Mouse (Mus musculus) liver, embryonic 13.5 days (tissue): ENCODE measurements around the gene Zan. TPM values are rescaled to one million over a fixed set of nuclear protein-coding genes. Genes with fewer than 3 reads are reported as not detected.

Experiments
- ATAC-seq: fragments of 200-750 bp; cut with Nextera tagmentation; 2 replicates; pipeline ENCODE4 v1.8.0; 2017; ENCODE audit warnings: low read depth, mild to moderate bottlenecking, moderate number of reproducible peaks, moderate library complexity
- DNase-seq: peaks from one replicate; pipeline ENCODE4 v3.0.0; 2022
- H3K27ac ChIP-seq: fragments of 300-500 bp; sonication (generic); 2 replicates; pipeline ENCODE4 v1.5.1; 2015; ENCODE audit warnings: moderate library complexity, mild to moderate bottlenecking, inconsistent platforms
- H3K27me3 ChIP-seq: fragments of 300-500 bp; sonication (generic); 2 replicates; pipeline ENCODE4 v1.6.1; 2015; ENCODE audit warnings: mild to moderate bottlenecking, inconsistent platforms
- H3K36me3 ChIP-seq: fragments of 300-500 bp; sonication (generic); 2 replicates; pipeline ENCODE4 v1.6.1; 2015; ENCODE audit warnings: mild to moderate bottlenecking, inconsistent platforms
- H3K4me1 ChIP-seq: fragments of 300-500 bp; sonication (generic); replicated peaks from 2 replicates; pipeline ENCODE4 v1.6.1; 2015; ENCODE audit warnings: inconsistent platforms
- H3K4me2 ChIP-seq: fragments of 300-500 bp; sonication (generic); 2 replicates; pipeline ENCODE4 v1.6.1; 2015; ENCODE audit warnings: inconsistent platforms, mild to moderate bottlenecking, moderate library complexity
- H3K4me3 ChIP-seq: fragments of 300-500 bp; sonication (generic); replicated peaks from 2 replicates; pipeline ENCODE4 v1.5.1; 2015; ENCODE audit warnings: mild to moderate bottlenecking, inconsistent platforms
- H3K9ac ChIP-seq: fragments of 300-500 bp; sonication (generic); 2 replicates; pipeline ENCODE4 v1.6.1; 2015; ENCODE audit warnings: mild to moderate bottlenecking, inconsistent platforms
- H3K9me3 ChIP-seq: fragments of 300-500 bp; sonication (generic); replicated peaks from 2 replicates; pipeline ENCODE4 v1.6.1; 2016; ENCODE audit warnings: inconsistent platforms
- WGBS: fragments of 180-500 bp; shearing (Covaris S2); methylation state at CpG from one replicate; pipeline ENCODE4 v1.1.7; 2015; ENCODE audit not compliant: insufficient replicate concordance; 5-methylcytosine and 5-hydroxymethylcytosine counted together
- polyA plus RNA-seq: library from polyadenylated mRNA; unstranded; fragments of >200 nt; fragmentation: Nextera tagmentation; extraction: Ambion mirVana; gene quantifications from 2 replicates; pipeline ENCODE4 v1.2.1, GENCODE M21; 2015

The Zan gene
- polyA plus RNA-seq, 1 experiment from 2014 or later: 0.12 TPM

DNA sequence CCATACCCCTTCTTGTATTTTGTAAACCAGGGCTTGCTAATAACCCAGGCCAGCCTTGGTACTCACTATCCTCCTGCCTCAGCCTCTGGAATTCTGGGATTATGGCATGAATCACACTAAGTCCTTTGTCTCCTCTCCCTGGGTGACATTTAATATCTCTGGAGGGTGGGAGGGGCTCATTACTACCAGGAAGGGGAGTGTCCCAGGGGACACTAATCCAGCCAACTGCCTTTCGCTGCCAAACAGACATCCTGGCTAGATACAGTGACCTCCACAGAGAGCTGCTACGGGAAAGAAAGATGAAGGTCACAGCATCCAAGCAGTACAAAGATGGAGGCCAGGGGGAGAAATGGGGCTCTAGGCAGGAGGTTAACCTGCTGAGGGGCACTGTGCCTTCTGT, 101.2 kb downstream of the Zan start:
- Histone ChIP-seq H3K9me3 (no peaks in the 10 kb centered on the region), H3K4me2 (no peak overlapping the region), H3K4me3 (no peak overlapping the region), H3K27me3 (no peaks in the 10 kb centered on the region), H3K4me1 (no peaks in the 10 kb centered on the region), H3K27ac (no peak overlapping the region), H3K36me3 (peaks cover 38% of the 10 kb centered on the region), H3K9ac (0 out of 2 replicates have a peak overlapping the region, but pooled peaks have one; percentile 9)
- DNase-seq (no peak), ATAC-seq (no peak)
- WGBS: 49% methylated on average over 2 of the region's 2 CpGs

DNA sequence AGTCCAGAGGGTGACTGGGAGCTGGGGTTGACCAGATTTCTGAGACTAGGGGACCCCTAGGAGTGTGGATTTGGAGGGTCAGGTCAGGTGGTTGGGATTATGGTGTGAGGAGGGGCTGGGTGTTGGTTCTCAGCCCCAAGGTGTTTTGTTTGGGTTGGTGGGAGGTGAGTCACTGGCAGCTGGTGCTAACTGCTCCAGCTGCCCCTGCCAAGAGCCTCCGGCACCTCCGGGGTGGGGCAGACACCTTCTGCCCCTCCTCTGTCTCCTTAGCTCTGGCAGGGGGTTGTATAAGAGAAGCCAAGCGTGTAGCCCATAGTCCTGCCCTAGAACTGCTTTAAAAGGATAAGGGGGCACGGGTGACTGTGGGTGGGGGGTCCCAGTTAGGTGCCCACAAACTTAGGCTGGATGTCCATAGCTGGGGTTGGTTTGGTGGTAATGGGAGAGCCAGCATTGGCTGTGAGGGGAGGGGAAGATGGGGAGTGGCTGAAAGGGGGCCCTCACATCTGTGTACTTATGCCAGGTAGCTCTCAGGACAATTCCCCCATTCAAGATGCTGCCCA, 102.3 kb downstream of the Zan start:
- H3K36me3 ChIP-seq: peaks cover 45% of the 10 kb centered on the region
- H3K9ac ChIP-seq: no peak overlapping the region
- DNase-seq: no peak
- H3K27me3 ChIP-seq: no peaks in the 10 kb centered on the region
- no peak for ATAC-seq
- WGBS: 54% methylated on average over 4 of the region's 4 CpGs
- H3K4me1 ChIP-seq: no peaks in the 10 kb centered on the region
- H3K9me3 ChIP-seq: no peaks in the 10 kb centered on the region
- no peak overlapping the region for H3K27ac ChIP-seq
- H3K4me2 ChIP-seq: no peak overlapping the region
- H3K4me3 ChIP-seq: no peak overlapping the region

DNA sequence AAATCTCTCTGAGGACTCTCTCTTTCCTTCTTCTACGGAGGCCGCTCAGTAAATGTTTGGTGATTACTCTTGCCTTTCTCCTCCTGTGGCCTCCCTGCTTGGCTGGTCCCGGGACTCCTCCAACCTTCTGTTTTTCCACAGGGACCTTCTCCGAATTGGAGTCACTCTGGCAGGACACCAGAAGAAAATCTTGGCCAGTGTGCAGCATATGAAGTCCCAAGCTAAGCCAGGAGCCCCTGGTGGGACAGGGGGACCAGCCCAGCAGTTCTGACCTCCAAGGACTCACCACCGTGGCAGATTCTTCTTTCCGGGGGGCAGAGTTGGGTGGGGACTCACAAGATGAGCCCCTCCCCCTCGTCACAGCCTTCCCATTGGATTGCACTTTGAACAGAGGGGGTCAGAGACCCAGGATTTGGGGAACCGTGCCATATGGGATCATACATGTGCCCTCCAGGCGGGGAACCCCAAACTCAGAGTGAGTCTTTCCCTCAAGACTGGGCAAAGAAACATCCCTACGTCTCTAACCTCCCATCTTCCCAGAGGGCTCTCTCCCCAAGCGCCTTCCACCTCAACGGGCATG, 103.4 kb downstream of the Zan start:
- no peak overlapping the region for H3K4me3 ChIP-seq
- no peak overlapping the region for H3K4me2 ChIP-seq
- no peaks in the 10 kb centered on the region for H3K9me3 ChIP-seq
- H3K36me3 ChIP-seq: peaks cover 49% of the 10 kb centered on the region
- DNase-seq (no peak), ATAC-seq (no peak)
- H3K27ac ChIP-seq: no peak overlapping the region
- no peaks in the 10 kb centered on the region for H3K4me1 ChIP-seq
- no peaks in the 10 kb centered on the region for H3K27me3 ChIP-seq
- no peak overlapping the region for H3K9ac ChIP-seq
- 62% methylated on average over 12 of the region's 12 CpGs for WGBS

DNA sequence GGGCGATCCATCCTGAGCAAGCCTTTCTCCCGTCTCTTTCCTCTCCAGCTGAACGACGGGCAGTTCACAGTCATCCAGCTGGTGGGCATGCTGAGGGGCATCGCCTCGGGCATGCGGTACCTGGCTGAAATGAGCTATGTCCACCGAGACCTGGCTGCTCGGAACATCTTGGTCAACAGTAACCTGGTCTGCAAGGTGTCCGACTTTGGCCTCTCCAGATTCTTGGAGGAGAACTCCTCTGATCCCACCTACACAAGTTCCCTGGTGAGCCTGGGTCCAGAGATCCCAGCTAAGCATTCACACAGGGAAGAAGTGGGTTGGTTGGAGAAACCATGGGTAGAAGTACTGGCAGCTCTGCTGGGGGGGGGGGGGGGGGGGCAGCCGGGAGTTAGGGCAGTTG, 107.2 kb downstream of the Zan start:
- DNase-seq (no peak), ATAC-seq (no peak)
- no peak overlapping the region for H3K9ac ChIP-seq
- H3K4me1 ChIP-seq: no peaks in the 10 kb centered on the region
- no peaks in the 10 kb centered on the region for H3K9me3 ChIP-seq
- H3K36me3 ChIP-seq: peaks cover 78% of the 10 kb centered on the region
- H3K4me3 ChIP-seq: no peak overlapping the region
- no peaks in the 10 kb centered on the region for H3K27me3 ChIP-seq
- 76% methylated on average over 10 of the region's 11 CpGs for WGBS
- no peak overlapping the region for H3K4me2 ChIP-seq
- no peak overlapping the region for H3K27ac ChIP-seq

DNA sequence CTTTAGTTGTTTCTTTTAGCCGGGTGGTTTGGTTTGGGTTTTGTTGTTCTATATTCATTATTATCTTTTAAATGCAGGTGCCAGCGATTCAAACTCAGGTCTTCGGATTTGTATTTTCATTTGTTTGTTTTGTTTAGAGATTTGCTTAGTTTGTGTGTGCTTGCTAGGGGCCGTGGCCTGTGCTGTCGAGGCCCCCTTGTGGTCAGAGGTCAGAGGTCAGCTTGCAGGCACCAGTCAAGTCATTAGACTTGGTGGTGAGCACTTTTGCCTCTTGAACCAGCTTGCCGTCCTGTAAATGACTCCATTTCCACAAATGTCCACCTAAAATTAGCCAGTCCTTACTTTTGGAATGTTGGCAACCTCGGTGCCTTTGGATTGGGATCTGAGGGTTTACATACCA, 118.5 kb downstream of the Zan start:
- ATAC-seq: no peak
- no peak for DNase-seq
- Histone ChIP-seq H3K27ac (no peak overlapping the region), H3K4me3 (no peak overlapping the region), H3K4me2 (no peak overlapping the region), H3K36me3 (peaks cover 61% of the 10 kb centered on the region), H3K4me1 (no peaks in the 10 kb centered on the region), H3K27me3 (no peaks in the 10 kb centered on the region), H3K9me3 (no peaks in the 10 kb centered on the region), H3K9ac (no peak overlapping the region)
- 28% methylated on average over 7 of the region's 7 CpGs for WGBS

DNA sequence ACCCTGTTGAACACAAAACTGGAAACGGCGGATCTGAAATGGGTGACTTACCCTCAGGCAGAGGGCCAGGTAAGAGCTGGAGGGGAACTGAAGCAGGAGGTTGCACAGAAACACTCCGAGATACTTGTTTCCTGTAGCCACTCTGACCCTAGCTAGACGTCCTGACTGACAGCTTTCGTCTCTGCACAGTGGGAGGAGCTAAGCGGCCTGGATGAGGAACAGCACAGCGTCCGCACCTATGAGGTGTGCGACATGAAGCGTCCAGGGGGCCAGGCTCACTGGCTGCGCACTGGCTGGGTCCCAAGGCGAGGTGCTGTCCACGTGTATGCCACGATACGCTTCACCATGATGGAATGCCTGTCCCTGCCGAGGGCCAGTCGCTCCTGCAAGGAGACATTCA, 122.8 kb downstream of the Zan start:
- Histone ChIP-seq H3K4me2 (no peak overlapping the region), H3K9ac (no peak overlapping the region)
- no peak for ATAC-seq

DNA sequence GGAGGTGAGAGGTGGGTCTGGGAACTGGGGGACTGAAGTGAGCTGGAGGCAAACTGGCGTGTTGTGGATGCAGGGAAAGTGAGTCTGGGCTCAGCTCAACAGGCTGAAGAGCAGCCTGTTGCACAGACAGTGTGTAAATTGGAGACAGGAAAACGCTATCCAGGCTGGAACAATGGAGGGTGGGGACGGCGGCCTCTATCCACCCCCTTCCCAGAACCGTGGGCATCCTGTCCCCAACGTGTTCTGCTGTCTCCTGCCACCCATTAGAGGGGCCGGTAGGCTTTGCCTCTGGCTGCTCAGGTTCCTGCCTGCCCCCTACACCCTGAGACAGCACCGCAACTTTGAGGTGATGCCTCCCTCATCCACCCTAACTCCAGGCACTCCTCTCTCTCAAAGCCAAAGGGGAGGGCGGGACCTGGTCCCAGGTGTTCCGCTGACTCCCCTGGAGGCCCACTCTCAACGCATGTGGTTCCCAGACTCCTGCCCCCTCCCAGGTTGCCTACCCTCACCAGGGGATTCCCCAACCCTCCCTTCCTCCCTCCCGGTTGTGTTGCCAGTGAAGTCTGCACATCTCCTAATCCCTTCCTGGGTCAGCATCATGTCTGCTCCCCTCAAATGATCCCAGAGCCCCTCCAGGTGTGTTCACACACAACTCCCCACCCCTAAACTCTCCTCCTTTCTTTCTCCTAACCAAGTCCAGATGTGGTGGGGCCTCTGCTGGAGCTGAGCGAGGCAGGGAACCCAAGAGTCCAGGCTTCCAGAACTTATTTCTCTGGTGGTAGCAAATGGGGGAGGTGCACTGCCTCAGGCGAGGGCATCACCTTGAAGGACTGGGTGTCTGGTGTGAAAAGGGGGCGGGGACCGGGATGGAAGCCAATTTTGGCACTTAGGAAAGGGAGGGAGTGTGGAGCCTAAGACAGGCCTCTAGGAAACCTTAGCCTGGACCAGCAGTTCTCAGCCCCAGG, 124.6 kb downstream of the Zan start:
- Histone ChIP-seq H3K4me1 (peaks cover 5% of the 10 kb centered on the region; the same call in 1 of the 2 replicates), H3K27me3 (peaks cover 53% of the 10 kb centered on the region), H3K27ac (no peak overlapping the region), H3K36me3 (peaks cover 23% of the 10 kb centered on the region), H3K9me3 (no peaks in the 10 kb centered on the region), H3K4me3 (peak overlapping the region; percentile 62), H3K9ac (peak overlapping the region; percentile 73), H3K4me2 (peak overlapping the region; percentile 55)
- WGBS: 28% methylated on average over 16 of the region's 16 CpGs
- ATAC-seq (no peak), DNase-seq (no peak)

More for the DNA sequence above, 122.8 kb downstream of the Zan start:
- Histone ChIP-seq H3K4me1 (peaks cover 5% of the 10 kb centered on the region; the same call in 1 of the 2 replicates), H3K9me3 (no peaks in the 10 kb centered on the region), H3K27ac (no peak overlapping the region), H3K4me3 (no peak overlapping the region), H3K36me3 (peaks cover 30% of the 10 kb centered on the region), H3K27me3 (peaks cover 36% of the 10 kb centered on the region)
- DNase-seq: no peak
- 62% methylated on average over 17 of the region's 17 CpGs for WGBS

DNA sequence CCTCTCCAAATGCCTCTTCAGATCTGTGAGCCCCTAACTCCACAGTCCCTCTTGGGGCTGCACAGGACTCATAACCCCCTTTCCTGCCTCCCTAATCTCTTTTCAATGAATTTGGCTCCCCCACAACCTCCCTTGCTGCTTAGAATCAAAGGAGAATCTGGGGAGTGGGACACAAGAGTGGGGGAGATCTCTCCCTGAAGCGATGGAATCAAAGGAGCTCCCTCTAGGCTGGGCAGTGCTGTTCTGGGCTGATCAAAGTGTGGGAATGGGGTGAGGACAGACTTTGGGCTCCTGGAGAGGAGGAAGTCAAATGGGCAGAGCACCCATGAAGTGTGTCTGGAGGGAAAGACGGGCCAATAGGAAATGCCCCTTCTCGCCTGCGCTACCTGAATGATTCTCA, 125.5 kb downstream of the Zan start:
- no peak for DNase-seq
- H3K27me3 ChIP-seq: peaks cover 58% of the 10 kb centered on the region
- no peak for ATAC-seq
- peak overlapping the region; percentile 73 for H3K9ac ChIP-seq
- peaks cover 7% of the 10 kb centered on the region; the same call in 1 of the 2 replicates for H3K4me1 ChIP-seq
- peak overlapping the region; percentile 55 for H3K4me2 ChIP-seq
- 32% methylated on average over 4 of the region's 4 CpGs for WGBS
- H3K9me3 ChIP-seq: no peaks in the 10 kb centered on the region
- no peak overlapping the region for H3K27ac ChIP-seq
- H3K36me3 ChIP-seq: peaks cover 18% of the 10 kb centered on the region
- H3K4me3 ChIP-seq: peak overlapping the region; percentile 62

DNA sequence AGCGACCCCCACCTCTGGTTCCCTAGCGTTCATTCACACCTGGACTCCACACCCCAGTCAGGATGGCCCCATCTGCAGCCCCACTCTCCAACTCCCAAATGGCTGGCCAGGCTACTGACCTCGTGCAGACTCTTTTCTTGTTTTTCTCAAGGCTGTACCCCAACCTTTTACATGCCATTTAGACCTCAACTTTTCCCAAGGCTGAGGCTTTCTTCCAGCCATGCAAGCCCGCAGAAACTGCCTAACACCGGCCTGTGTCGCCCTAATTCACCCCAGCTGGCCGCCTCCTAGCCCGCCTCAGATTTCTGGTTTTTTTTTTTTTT, 125.8 kb downstream of the Zan start:
- no peaks in the 10 kb centered on the region for H3K9me3 ChIP-seq
- peak overlapping the region; percentile 55 for H3K4me2 ChIP-seq
- DNase-seq (no peak), ATAC-seq (no peak)
- peak overlapping the region; percentile 62 for H3K4me3 ChIP-seq
- no peak overlapping the region for H3K27ac ChIP-seq
- H3K9ac ChIP-seq: peak overlapping the region; percentile 73
- H3K27me3 ChIP-seq: peaks cover 58% of the 10 kb centered on the region
- 24% methylated on average over 8 of the region's 8 CpGs for WGBS
- H3K36me3 ChIP-seq: peaks cover 15% of the 10 kb centered on the region; the same call in 1 of the 2 replicates
- H3K4me1 ChIP-seq: peaks cover 7% of the 10 kb centered on the region; the same call in 1 of the 2 replicates

DNA sequence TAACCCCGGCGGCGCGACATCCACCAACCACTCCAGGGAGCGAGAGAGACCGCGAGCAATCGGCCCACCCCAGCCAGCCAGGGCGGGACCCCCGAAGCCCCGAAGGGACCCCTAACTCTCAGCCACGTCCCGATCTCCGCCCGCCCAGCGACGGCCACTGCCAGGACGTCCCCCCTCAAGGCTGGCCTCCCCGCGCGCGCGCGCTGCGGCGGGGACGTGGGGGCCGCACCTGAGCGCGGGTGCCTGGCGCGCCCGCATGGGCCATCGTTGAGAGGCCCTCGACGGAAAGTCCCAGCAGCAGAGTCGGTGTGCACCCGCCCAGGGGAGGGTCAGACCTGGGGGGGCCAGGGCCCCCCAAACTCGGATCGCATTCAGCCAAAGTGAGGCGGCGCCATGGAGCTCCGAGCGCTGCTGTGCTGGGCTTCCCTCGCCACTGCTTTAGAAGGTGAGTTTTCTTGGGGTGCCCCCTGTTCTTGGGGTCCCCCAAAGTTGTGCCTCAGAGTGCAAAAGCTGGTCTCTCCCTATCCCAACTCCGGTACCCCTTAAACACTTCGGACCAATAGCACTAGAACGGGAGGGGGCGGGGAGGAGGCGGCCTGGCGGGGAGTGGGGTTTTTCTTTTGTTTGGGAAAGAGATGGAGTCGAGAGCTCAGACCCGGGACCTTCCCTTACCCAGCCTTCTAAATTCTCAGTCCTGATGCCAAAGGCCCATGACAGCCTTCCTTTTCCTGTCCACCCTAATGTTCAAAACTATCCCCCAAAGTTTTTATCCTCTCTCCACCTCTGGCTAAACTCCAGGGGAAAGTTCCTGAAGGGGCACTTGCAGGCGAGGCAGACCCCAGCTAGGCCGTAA, 126.4 kb downstream of the Zan start:
- Histone ChIP-seq H3K9ac (peak overlapping the region; percentile 73), H3K4me2 (peak overlapping the region; percentile 55), H3K9me3 (no peaks in the 10 kb centered on the region), H3K4me1 (peaks cover 7% of the 10 kb centered on the region; the same call in 1 of the 2 replicates), H3K36me3 (peaks cover 10% of the 10 kb centered on the region; the same call in 1 of the 2 replicates), H3K27ac (peak overlapping the region; percentile 67), H3K4me3 (peak overlapping the region; percentile 62), H3K27me3 (peaks cover 58% of the 10 kb centered on the region)
- DNase-seq (no peak), ATAC-seq (peak; percentile 15)
- 2% methylated on average over 55 of the region's 55 CpGs for WGBS
